Mouse (Mus musculus) stomach, postnatal 0 days (tissue): ENCODE measurements around the gene Psmb10. TPM values are rescaled to one million over a fixed set of nuclear protein-coding genes. Genes with fewer than 3 reads are reported as not detected.

Experiments used
- ATAC-seq: fragments of 200-750 bp; cut with Nextera tagmentation; 2 replicates; pipeline ENCODE4 v1.8.0; 2017; ENCODE audit not compliant: low FRiP score, low TSS enrichment
- DNase-seq: peaks from one replicate; pipeline ENCODE4 v3.0.0-alpha.2; 2016; ENCODE audit warnings: low spot score
- H3K27ac ChIP-seq: fragments of 300-500 bp; sonication (generic); replicated peaks from 2 replicates; pipeline ENCODE4 v1.5.1; 2014; ENCODE audit warnings: mild to moderate bottlenecking, control low read depth
- H3K27me3 ChIP-seq: fragments of 300-500 bp; sonication (generic); 2 replicates; pipeline ENCODE4 v1.6.1; 2014; ENCODE audit warnings: low read length; ENCODE audit not compliant: control insufficient read depth, insufficient read depth
- H3K36me3 ChIP-seq: fragments of 300-500 bp; sonication (generic); 2 replicates; pipeline ENCODE4 v1.6.1; 2014; ENCODE audit warnings: low read length, mixed read lengths; ENCODE audit not compliant: control insufficient read depth, insufficient read depth
- H3K4me1 ChIP-seq: fragments of 300-500 bp; sonication (generic); replicated peaks from 2 replicates; pipeline ENCODE4 v1.6.1; 2014; ENCODE audit warnings: antibody characterized with exemption; ENCODE audit not compliant: control insufficient read depth, insufficient read depth
- H3K4me2 ChIP-seq: fragments of 300-500 bp; sonication (generic); replicated peaks from 2 replicates; pipeline ENCODE4 v1.6.1; 2014; ENCODE audit warnings: low read depth, mild to moderate bottlenecking, control low read depth, moderate library complexity
- H3K4me3 ChIP-seq: fragments of 300-500 bp; sonication (generic); 2 replicates; pipeline ENCODE4 v1.5.1; 2014; ENCODE audit warnings: low read depth, low read length, control low read depth
- H3K9ac ChIP-seq: fragments of 300-500 bp; sonication (generic); 2 replicates; pipeline ENCODE4 v1.6.1; 2014; ENCODE audit warnings: mild to moderate bottlenecking, low read length, control low read depth, mixed read lengths
- H3K9me3 ChIP-seq: fragments of 300-500 bp; sonication (generic); 2 replicates; pipeline ENCODE4 v1.6.1; 2016; ENCODE audit warnings: low read length; ENCODE audit not compliant: control insufficient read depth
- CTCF ChIP-seq: IDR thresholded peaks from 2 replicates; pipeline ENCODE4 v1.5.1; 2016; ENCODE audit warnings: antibody characterized with exemption, low read depth, mild to moderate bottlenecking, moderate library complexity
- EP300 ChIP-seq: optimal IDR thresholded peaks from 2 replicates; pipeline ENCODE3; 2016; ENCODE audit warnings: antibody characterized with exemption
- WGBS: fragments of 180-500 bp; shearing (Covaris S2); extraction: QIAGEN DNeasy Blood & Tissue Kit; methylation state at CpG from one replicate; pipeline ENCODE4 v1.1.7; 2014; 5-methylcytosine and 5-hydroxymethylcytosine counted together
- polyA plus RNA-seq: library from polyadenylated mRNA; unstranded; fragments of >200 nt; fragmentation: Nextera tagmentation; extraction: Ambion mirVana; gene quantifications from 2 replicates; pipeline ENCODE4 v1.2.1, GENCODE M21; 2015

Psmb10 gene
- polyA plus RNA-seq, 1 experiment from 2014 or later: 65.9 TPM

DNA sequence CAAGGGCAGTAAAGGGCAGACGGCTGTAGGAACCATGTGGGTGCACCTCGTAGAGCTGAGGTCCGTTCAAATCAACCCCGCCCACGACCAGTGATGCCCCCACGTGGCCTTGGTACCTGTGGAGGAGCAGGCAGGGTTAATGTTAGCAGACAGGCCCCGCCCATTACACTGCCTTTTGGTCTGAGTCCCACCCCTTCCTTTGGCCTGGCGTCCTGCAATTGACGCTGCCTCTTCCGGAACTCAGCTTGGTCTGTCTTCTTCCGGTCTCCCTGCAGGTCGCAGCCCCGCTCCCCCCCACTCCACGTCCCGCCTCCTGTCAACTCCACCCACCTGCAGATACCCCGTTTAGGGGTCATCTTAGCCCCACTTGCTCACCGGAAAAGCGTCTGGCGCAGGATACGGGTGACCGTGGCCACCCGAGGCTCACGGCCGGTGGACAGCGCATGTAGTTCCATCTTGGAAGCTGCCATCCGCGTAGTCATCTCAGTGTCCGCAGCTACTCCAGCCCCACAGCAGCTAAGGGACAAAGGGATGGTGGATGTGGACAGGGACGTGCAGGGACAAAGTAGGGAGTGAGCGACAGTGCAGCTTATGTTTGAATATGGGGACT, 1.3 kb downstream of the Psmb10 start:
- no peaks in the 10 kb centered on the region for H3K9me3 ChIP-seq
- WGBS: under 1% methylated on average over 30 of the region's 30 CpGs
- peaks cover 3% of the 10 kb centered on the region; the same call in 1 of the 2 replicates for H3K4me1 ChIP-seq
- no peaks in the 10 kb centered on the region; the same call in 1 of the 2 replicates for H3K36me3 ChIP-seq
- H3K27me3 ChIP-seq: no peaks in the 10 kb centered on the region
- peak overlapping the region; percentile 79 for H3K4me3 ChIP-seq
- DNase-seq (peak; percentile 92), ATAC-seq (peak; percentile 89)
- peak overlapping the region; percentile 74 for H3K9ac ChIP-seq
- H3K27ac ChIP-seq: peak overlapping the region; percentile 85
- TF ChIP-seq CTCF (0 out of 2 replicates have a peak, but pooled peaks have one; percentile 12), EP300 (no peak)
- peak overlapping the region; percentile 96 for H3K4me2 ChIP-seq

- Histone ChIP-seq H3K4me1 (peaks cover 3% of the 10 kb centered on the region; the same call in 1 of the 2 replicates), H3K9me3 (no peaks in the 10 kb centered on the region), H3K27me3 (no peaks in the 10 kb centered on the region), H3K4me3 (peak overlapping the region; percentile 79; the same call in 1 of the 2 replicates), H3K4me2 (peak overlapping the region; percentile 96), H3K27ac (peak overlapping the region; percentile 20; the same call in 1 of the 2 replicates), H3K36me3 (peaks cover 2% of the 10 kb centered on the region; the same call in 1 of the 2 replicates), H3K9ac (peak overlapping the region; percentile 74; the same call in 1 of the 2 replicates)
- TF ChIP-seq EP300 (no peak), CTCF (no peak)
- ATAC-seq (no peak), DNase-seq (no peak)
- WGBS: 28% methylated on average over 7 of the region's 7 CpGs
Observed at GRCm38 (mm10) chr8:105935863-105936603, 2.2 kb downstream of the Psmb10 start.

GRCm38 (mm10) chr8:105935105-105935504, 3.1 kb downstream of the Psmb10 start:
- no peak for ATAC-seq
- Histone ChIP-seq H3K27me3 (no peaks in the 10 kb centered on the region), H3K36me3 (peaks cover 3% of the 10 kb centered on the region), H3K4me2 (no peak overlapping the region), H3K9me3 (no peaks in the 10 kb centered on the region), H3K9ac (no peak overlapping the region), H3K27ac (no peak overlapping the region), H3K4me1 (peaks cover 3% of the 10 kb centered on the region; the same call in 1 of the 2 replicates), H3K4me3 (no peak overlapping the region)
- TF ChIP-seq EP300 (no peak), CTCF (no peak)
- DNase-seq: no peak
- 67% methylated on average over 6 of the region's 6 CpGs for WGBS

DNA sequence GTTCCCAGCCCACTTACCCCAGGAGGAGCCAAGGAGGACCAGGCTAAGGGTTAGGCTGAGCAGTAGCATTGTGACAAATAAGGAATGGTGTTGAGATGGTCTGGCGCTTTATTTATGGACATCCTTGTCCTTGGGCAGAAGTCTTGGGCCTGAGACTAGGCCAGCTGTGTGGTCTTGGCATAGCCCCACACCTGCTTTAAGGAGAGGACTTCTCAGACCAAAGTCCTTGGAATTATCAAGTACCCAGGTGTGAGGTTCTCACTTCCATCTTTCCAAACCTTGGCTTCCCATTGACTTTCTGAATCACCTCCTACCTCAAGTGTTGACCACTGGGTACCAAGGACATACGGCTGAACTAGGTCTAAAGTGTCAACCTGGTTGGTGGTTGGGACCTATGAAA, 4.5 kb downstream of the Psmb10 start, which contains the start of gene Ctrl:
TSS of gene Ctrl (minus strand) at position 101 of the 400 bp plus-strand sequence.
- Histone ChIP-seq H3K4me1 (peaks cover 3% of the 10 kb centered on the region; the same call in 1 of the 2 replicates), H3K9me3 (no peaks in the 10 kb centered on the region), H3K27ac (no peak within 1 kb of the TSS), H3K9ac (no peak within 1 kb of the TSS), H3K36me3 (peaks cover 7% of the 10 kb centered on the region), H3K4me3 (no peak within 1 kb of the TSS), H3K27me3 (no peaks in the 10 kb centered on the region), H3K4me2 (no peak within 1 kb of the TSS)
- 90% methylated on average over 2 of the region's 2 CpGs for WGBS
- no peak for DNase-seq
- TF ChIP-seq CTCF: no peak
- no peak for TF ChIP-seq EP300
- ATAC-seq: no peak

- no peak overlapping the region for H3K9ac ChIP-seq
- 88% methylated on average over 11 of the region's 11 CpGs for WGBS
- ATAC-seq (no peak), DNase-seq (no peak)
- H3K27ac ChIP-seq: no peak overlapping the region
- H3K9me3 ChIP-seq: no peaks in the 10 kb centered on the region
- H3K36me3 ChIP-seq: peaks cover 7% of the 10 kb centered on the region
- H3K27me3 ChIP-seq: no peaks in the 10 kb centered on the region
- TF ChIP-seq EP300 (no peak), CTCF (no peak)
- H3K4me2 ChIP-seq: no peak overlapping the region
- peaks cover 3% of the 10 kb centered on the region; the same call in 1 of the 2 replicates for H3K4me1 ChIP-seq
- H3K4me3 ChIP-seq: no peak overlapping the region
Observed at GRCm38 (mm10) chr8:105932525-105932924, 5.7 kb downstream of the Psmb10 start.
